In the genomic region with DNA sequence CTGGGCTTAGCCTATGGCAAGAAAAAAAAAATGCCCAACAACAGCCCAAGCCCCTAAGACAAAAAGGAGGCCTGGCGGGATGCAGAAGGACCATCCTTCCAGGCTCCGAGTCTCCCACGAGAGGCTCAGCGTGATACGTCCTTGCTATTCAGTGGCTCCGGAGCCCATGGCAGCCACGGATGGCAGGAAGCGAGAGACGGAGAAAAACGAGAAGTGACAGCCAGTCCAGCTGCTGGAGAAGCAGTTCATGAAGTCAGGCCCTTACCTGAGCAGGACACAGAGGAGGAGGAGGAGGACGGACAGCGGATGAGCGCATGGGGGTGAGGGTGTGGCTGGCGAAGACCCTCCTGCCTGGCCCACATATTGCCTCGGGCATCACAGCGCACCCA, we compare ENCODE assay signal across 9 mouse cellular contexts.
DNase-seq lines count a peak whose midpoint lies in the region; ATAC-seq and TF ChIP-seq lines count a peak whose summit lies in the region.
"Had no signal": no experiment of that assay in that cellular context is flagged by ENCODE, and none has a peak within 500 bp of the region (broad histone marks: within the 10 kb centered on the region; RNA-seq: fewer than 3 reads in every experiment).

No protein-coding gene starts in this region.

- TF ChIP-seq CTCF in layer of hippocampus, adult 2 months (conservative IDR thresholded peaks at IDR 0.05): no peak
- no peak for TF ChIP-seq CTCF in E14TG2a.4 (conservative IDR thresholded peaks at IDR 0.05; ENCODE audit: low read length)

- 45% methylated on average over 16 of the region's 16 CpGs for WGBS in liver, embryonic 16.5 days (ENCODE audit: insufficient replicate concordance)

- no peaks in the 10 kb centered on the region for H3K9me3 ChIP-seq in E14TG2a.4 (ENCODE audit: low read length)
- no peaks in the 10 kb centered on the region for H3K9me3 ChIP-seq in liver, embryonic 16.5 days (replicated peaks; ENCODE audit: control insufficient read depth, low read length)
- H3K9me3 ChIP-seq: midbrain, embryonic 13.5 days had no signal

- H3K4me2 ChIP-seq in liver, embryonic 16.5 days (ENCODE audit: low read depth, low read length): peak overlapping the region; percentile 2; the same call in 1 of the 2 replicates
- H3K4me2 ChIP-seq: midbrain, embryonic 13.5 days had no signal

- H3K27me3 ChIP-seq in E14TG2a.4 (ENCODE audit: insufficient read depth, low read length): no peaks in the 10 kb centered on the region; the same call in 1 of the 2 replicates
- no peaks in the 10 kb centered on the region for H3K27me3 ChIP-seq in liver, embryonic 16.5 days (ENCODE audit: control insufficient read depth, insufficient read depth, low read depth, low read length)
- H3K27me3 ChIP-seq: midbrain, embryonic 13.5 days had no signal

- ATAC-seq in liver, embryonic 16.5 days (ENCODE audit: low read depth): no peak

- H3K4me1 ChIP-seq in E14TG2a.4 (replicated peaks; ENCODE audit: low read depth, low read length): peaks cover 41% of the 10 kb centered on the region
- H3K4me1 ChIP-seq in liver, embryonic 16.5 days (ENCODE audit: control insufficient read depth, low read depth, low read length): peaks cover 25% of the 10 kb centered on the region
- H3K4me1 ChIP-seq: midbrain, embryonic 13.5 days had no signal

- peak; percentile 94 for DNase-seq in heart, adult 11 months
- DNase-seq in heart, adult 9 months (ENCODE audit: low spot score in 2 of 2): no peak
- DNase-seq in layer of hippocampus, adult 2 months (ENCODE audit: low spot score in 2 of 2): no peak
- no peak for DNase-seq in layer of hippocampus, postnatal 36 days
- DNase-seq in adrenal gland, postnatal 14 days: no peak
- DNase-seq in left cerebral cortex, adult 18-20 months (ENCODE audit: low spot score in 2 of 2): no peak

- no peak overlapping the region for H3K9ac ChIP-seq in liver, embryonic 16.5 days (ENCODE audit: low read depth, low read length)
- H3K9ac ChIP-seq: midbrain, embryonic 13.5 days had no signal

- no peak overlapping the region for H3K4me3 ChIP-seq in layer of hippocampus, adult 2 months
- peak overlapping the region; percentile 53 for H3K4me3 ChIP-seq in E14TG2a.4 (replicated peaks; ENCODE audit: low read length)
- peak overlapping the region; percentile 17; the same call in 1 of the 2 replicates for H3K4me3 ChIP-seq in liver, embryonic 16.5 days (ENCODE audit: low read depth, low read length)
- H3K4me3 ChIP-seq: midbrain, embryonic 13.5 days had no signal

- peaks cover 82% of the 10 kb centered on the region for H3K36me3 ChIP-seq in E14TG2a.4 (ENCODE audit: insufficient read depth, low read length)
- H3K36me3 ChIP-seq in liver, embryonic 16.5 days (ENCODE audit: control insufficient read depth, insufficient read depth): no peaks in the 10 kb centered on the region; the same call in 1 of the 2 replicates

- H3K27ac ChIP-seq in layer of hippocampus, adult 2 months: peak overlapping the region; percentile 57; the same call in 1 of the 2 replicates
- no peak overlapping the region for H3K27ac ChIP-seq in liver, embryonic 16.5 days (ENCODE audit: low read length)
- H3K27ac ChIP-seq: midbrain, embryonic 13.5 days had no signal
